Mouse (Mus musculus): Measurements from ENCODE around the gene Fgfr2. TPM values are rescaled to one million over a fixed set of nuclear protein-coding genes. Genes with fewer than 3 reads are reported as not detected.
"Not testable (repeated sequence)": the region's sequence is repeated elsewhere in the genome, so short reads cannot be mapped to it uniquely, and the experiment has no call there.

Fgfr2 gene
- polyA plus RNA-seq, 1 experiment: 14.8 TPM

DNA sequence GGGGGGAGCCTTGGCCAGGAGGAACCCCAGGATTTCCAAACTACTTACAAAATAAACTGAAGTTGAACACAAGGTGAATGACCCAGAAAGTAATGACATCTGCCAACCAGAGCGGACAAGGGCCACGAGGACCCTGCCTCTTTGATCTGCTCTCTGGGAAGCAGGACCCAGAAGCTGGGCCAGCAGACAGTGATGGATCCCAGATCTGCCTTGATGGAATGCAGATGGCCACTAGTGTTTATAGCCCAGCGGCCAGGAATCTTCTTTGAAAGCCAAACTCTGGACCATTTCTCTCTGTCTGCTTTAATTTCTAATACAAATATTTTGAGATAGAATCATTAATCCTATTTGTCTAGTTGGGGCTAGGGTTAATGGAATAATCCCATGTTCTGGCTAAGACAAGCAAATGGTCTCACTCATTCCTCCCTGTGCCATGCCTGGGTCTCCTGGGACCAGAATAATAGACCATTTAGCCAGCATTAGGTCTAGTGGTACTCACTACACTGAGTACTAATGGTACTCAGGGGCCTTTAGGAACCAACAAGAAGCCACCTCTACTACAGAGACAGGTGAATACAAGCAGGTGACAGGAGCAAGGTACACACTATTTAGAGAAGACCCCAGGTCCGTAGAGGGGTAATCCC lies 674.5 kb downstream of the Fgfr2 start:
- no peak overlapping the region for H3K27ac ChIP-seq (ENCODE audit: insufficient read depth, low read depth, low read length)
- 77% methylated on average over 4 of the region's 4 CpGs for WGBS
- no peak for DNase-seq
- no peak for TF ChIP-seq CTCF (conservative IDR thresholded peaks at IDR 0.05; ENCODE audit: insufficient read depth, insufficient read length, low read depth, low read length)
- TF ChIP-seq POLR2A (IDR thresholded peaks at IDR 0.05; ENCODE audit: low read depth, low read length): no peak
- no peaks in the 10 kb centered on the region for H3K4me1 ChIP-seq (ENCODE audit: control insufficient read depth, insufficient read depth, low read length)
- no peaks in the 10 kb centered on the region for H3K36me3 ChIP-seq (ENCODE audit: control insufficient read depth, insufficient read depth, low read length)
- no peaks in the 10 kb centered on the region for H3K27me3 ChIP-seq (replicated peaks; ENCODE audit: control insufficient read depth, insufficient read depth, low read length)
- H3K4me3 ChIP-seq (ENCODE audit: insufficient read depth, low read depth, low read length): no peak overlapping the region

DNA sequence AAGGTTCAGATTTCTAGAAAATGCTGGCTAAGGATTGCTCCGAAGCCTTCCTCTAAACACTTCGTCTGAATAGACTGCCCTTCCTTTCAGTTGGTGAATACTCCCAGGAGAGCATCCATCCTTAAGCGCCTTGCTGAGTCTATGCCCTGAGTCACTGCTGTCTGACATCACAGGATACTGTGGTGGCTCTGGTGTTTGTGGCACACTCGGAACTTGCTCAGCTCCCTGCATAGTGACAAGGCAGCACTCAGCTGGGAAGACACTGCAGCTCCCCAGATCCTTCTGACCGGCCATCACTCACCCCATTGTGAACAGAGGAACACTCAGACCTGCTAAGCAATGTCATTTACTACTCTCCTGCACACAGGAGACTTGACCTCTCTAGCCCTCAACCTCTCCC lies 675.6 kb downstream of the Fgfr2 start:
- WGBS: 89% methylated on average over 5 of the region's 5 CpGs

GRCm38 (mm10) chr7:132446841-132447240 lies 676.3 kb downstream of the Fgfr2 start:
- no peaks in the 10 kb centered on the region for H3K4me1 ChIP-seq (ENCODE audit: control insufficient read depth, insufficient read depth, low read length)
- no peaks in the 10 kb centered on the region for H3K27me3 ChIP-seq (replicated peaks; ENCODE audit: control insufficient read depth, insufficient read depth, low read length)
- 84% methylated on average over 5 of the region's 5 CpGs for WGBS
- no peak for DNase-seq
- no peak overlapping the region for H3K4me3 ChIP-seq (ENCODE audit: insufficient read depth, low read depth, low read length)
- no peak for TF ChIP-seq POLR2A (IDR thresholded peaks at IDR 0.05; ENCODE audit: low read depth, low read length)
- H3K27ac ChIP-seq (ENCODE audit: insufficient read depth, low read depth, low read length): no peak overlapping the region
- no peaks in the 10 kb centered on the region for H3K36me3 ChIP-seq (ENCODE audit: control insufficient read depth, insufficient read depth, low read length)

More for the DNA sequence above, 675.6 kb downstream of the Fgfr2 start:
- H3K27ac ChIP-seq (ENCODE audit: insufficient read depth, low read depth, low read length): no peak overlapping the region
- H3K36me3 ChIP-seq (ENCODE audit: control insufficient read depth, insufficient read depth, low read length): no peaks in the 10 kb centered on the region
- no peaks in the 10 kb centered on the region for H3K27me3 ChIP-seq (replicated peaks; ENCODE audit: control insufficient read depth, insufficient read depth, low read length)
- TF ChIP-seq CTCF (conservative IDR thresholded peaks at IDR 0.05; ENCODE audit: insufficient read depth, insufficient read length, low read depth, low read length) (no peak), POLR2A (IDR thresholded peaks at IDR 0.05; ENCODE audit: low read depth, low read length) (no peak)
- DNase-seq: no peak
- no peaks in the 10 kb centered on the region for H3K4me1 ChIP-seq (ENCODE audit: control insufficient read depth, insufficient read depth, low read length)
- H3K4me3 ChIP-seq (ENCODE audit: insufficient read depth, low read depth, low read length): no peak overlapping the region

GRCm38 (mm10) chr7:132444221-132444620 lies 678.9 kb downstream of the Fgfr2 start:
- TF ChIP-seq CTCF (conservative IDR thresholded peaks at IDR 0.05; ENCODE audit: insufficient read depth, insufficient read length, low read depth, low read length): no peak
- no peak for TF ChIP-seq POLR2A (IDR thresholded peaks at IDR 0.05; ENCODE audit: low read depth, low read length)
- H3K27me3 ChIP-seq (replicated peaks; ENCODE audit: control insufficient read depth, insufficient read depth, low read length): no peaks in the 10 kb centered on the region
- H3K36me3 ChIP-seq (ENCODE audit: control insufficient read depth, insufficient read depth, low read length): no peaks in the 10 kb centered on the region
- no peaks in the 10 kb centered on the region for H3K4me1 ChIP-seq (ENCODE audit: control insufficient read depth, insufficient read depth, low read length)
- DNase-seq: no peak
- H3K4me3 ChIP-seq (ENCODE audit: insufficient read depth, low read depth, low read length): no peak overlapping the region
- WGBS: 95% methylated on average over 2 of the region's 2 CpGs
- no peak overlapping the region for H3K27ac ChIP-seq (ENCODE audit: insufficient read depth, low read depth, low read length)

DNA sequence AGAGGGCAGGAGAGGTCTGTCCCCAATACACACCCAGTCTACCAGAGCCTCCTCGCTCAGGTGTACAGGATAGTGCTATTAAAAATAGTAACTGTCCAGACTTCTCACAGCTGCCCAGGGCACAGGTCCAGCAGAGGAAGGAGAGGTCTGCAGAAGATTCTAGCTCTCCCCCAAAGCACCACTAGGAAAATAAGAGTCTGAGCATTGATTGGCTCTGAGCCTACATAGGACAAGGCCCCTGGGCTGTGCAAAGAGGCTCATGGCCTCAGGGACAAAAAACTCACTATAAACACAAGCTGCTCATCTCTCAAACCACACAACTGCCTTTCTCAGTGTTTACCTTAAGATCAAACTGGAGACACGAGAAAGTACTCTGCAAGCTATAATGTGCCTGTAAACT lies 679.4 kb downstream of the Fgfr2 start:
- Histone ChIP-seq H3K4me3 (ENCODE audit: insufficient read depth, low read depth, low read length) (no peak overlapping the region), H3K36me3 (ENCODE audit: control insufficient read depth, insufficient read depth, low read length) (no peaks in the 10 kb centered on the region), H3K4me1 (ENCODE audit: control insufficient read depth, insufficient read depth, low read length) (no peaks in the 10 kb centered on the region), H3K27ac (ENCODE audit: insufficient read depth, low read depth, low read length) (no peak overlapping the region), H3K27me3 (replicated peaks; ENCODE audit: control insufficient read depth, insufficient read depth, low read length) (no peaks in the 10 kb centered on the region)
- TF ChIP-seq POLR2A (IDR thresholded peaks at IDR 0.05; ENCODE audit: low read depth, low read length) (no peak), CTCF (conservative IDR thresholded peaks at IDR 0.05; ENCODE audit: insufficient read depth, insufficient read length, low read depth, low read length) (no peak)
- DNase-seq: no peak
- 79% methylated on average over 2 of the region's 2 CpGs for WGBS

DNA sequence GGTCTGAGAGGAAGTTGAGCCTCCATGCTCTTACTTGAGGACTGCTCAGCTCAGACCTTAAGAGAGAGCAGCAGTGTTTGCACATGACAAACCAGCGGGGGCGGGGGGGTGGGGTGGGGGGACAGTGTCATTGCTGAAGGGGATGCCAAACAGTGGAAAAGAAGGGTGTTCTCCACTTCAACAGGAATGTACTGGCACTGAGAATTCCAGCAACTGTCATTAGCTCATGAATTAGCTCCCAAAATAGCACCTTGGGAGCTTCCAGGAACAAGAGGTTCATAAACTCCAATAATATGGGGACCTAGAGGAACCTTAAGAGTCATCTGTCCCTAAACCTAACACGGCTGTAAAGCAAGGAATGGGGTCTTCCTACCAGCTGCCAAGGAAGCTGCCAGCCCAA lies 680.0 kb downstream of the Fgfr2 start:
- H3K4me3 ChIP-seq (ENCODE audit: insufficient read depth, low read depth, low read length): no peak overlapping the region
- no peak for DNase-seq
- no peak overlapping the region for H3K27ac ChIP-seq (ENCODE audit: insufficient read depth, low read depth, low read length)
- TF ChIP-seq POLR2A (IDR thresholded peaks at IDR 0.05; ENCODE audit: low read depth, low read length) (no peak), CTCF (conservative IDR thresholded peaks at IDR 0.05; ENCODE audit: insufficient read depth, insufficient read length, low read depth, low read length) (no peak)
- no peaks in the 10 kb centered on the region for H3K36me3 ChIP-seq (ENCODE audit: control insufficient read depth, insufficient read depth, low read length)
- 94% methylated on average over 3 of the region's 3 CpGs for WGBS
- no peaks in the 10 kb centered on the region for H3K27me3 ChIP-seq (replicated peaks; ENCODE audit: control insufficient read depth, insufficient read depth, low read length)
- H3K4me1 ChIP-seq (ENCODE audit: control insufficient read depth, insufficient read depth, low read length): no peaks in the 10 kb centered on the region

DNA sequence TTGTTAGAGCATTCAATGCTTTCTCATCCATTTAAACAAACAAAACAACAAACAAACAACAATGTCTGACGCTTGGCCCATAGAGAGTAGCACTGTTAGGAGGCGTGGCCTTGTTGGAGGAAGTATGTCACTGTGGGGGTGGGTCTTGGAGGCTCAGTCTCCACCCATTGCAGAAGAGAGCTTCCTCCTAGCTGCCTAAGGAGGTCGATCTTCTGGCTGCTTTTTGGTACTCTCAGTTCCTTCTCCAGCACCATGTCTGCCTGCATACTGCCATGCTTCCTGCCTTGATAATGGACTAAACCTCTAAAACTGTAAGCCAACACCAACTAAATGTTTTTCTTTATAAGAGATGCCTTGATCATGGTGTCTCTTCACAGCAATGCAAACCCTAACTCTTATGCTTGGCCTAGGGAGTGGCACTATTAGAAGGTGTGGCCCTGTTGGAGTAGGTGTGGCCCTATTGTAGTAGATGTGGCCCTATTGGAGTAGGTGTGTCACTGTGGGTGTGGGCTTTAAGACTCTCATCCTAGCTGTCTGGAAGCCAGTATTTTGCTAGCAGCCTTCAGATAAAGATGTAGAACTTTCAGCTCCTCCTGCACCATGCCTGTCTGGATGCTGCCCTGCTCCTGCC lies 680.9 kb downstream of the Fgfr2 start:
- not testable (repeated sequence) for H3K36me3 ChIP-seq (ENCODE audit: control insufficient read depth, insufficient read depth, low read length); DNase-seq; H3K4me1 ChIP-seq (ENCODE audit: control insufficient read depth, insufficient read depth, low read length); H3K4me3 ChIP-seq (ENCODE audit: insufficient read depth, low read depth, low read length); H3K27ac ChIP-seq (ENCODE audit: insufficient read depth, low read depth, low read length); H3K27me3 ChIP-seq (replicated peaks; ENCODE audit: control insufficient read depth, insufficient read depth, low read length)
- 92% methylated on average over 3 of the region's 3 CpGs for WGBS

All from kidney, adult 2 months (tissue).